Mouse (Mus musculus): ENCODE data around the gene Dhx8.

Dhx8 gene

GRCm38 (mm10) chr11:101805113-101805704 lies 72.5 kb downstream of the Dhx8 start:
- no peak for DNase-seq

GRCm38 (mm10) chr11:101806741-101807140 lies 74.0 kb downstream of the Dhx8 start:
- no peak for DNase-seq

GRCm38 (mm10) chr11:101807266-101807665 lies 74.5 kb downstream of the Dhx8 start:
- no peak for DNase-seq

GRCm38 (mm10) chr11:101809060-101809828 lies 76.5 kb downstream of the Dhx8 start:
- no peak for DNase-seq

GRCm38 (mm10) chr11:101813259-101813658 lies 80.5 kb downstream of the Dhx8 start:
- DNase-seq, result peak; percentile 80

- peak; percentile 83 for DNase-seq
These were observed 81.8 kb downstream of the Dhx8 start for GRCm38 (mm10) chr11:101814375-101815102.

GRCm38 (mm10) chr11:101815103-101816085 lies 82.7 kb downstream of the Dhx8 start:
- DNase-seq, result no peak
